8 mouse cellular contexts compared by ENCODE assay signal in the genomic region with DNA sequence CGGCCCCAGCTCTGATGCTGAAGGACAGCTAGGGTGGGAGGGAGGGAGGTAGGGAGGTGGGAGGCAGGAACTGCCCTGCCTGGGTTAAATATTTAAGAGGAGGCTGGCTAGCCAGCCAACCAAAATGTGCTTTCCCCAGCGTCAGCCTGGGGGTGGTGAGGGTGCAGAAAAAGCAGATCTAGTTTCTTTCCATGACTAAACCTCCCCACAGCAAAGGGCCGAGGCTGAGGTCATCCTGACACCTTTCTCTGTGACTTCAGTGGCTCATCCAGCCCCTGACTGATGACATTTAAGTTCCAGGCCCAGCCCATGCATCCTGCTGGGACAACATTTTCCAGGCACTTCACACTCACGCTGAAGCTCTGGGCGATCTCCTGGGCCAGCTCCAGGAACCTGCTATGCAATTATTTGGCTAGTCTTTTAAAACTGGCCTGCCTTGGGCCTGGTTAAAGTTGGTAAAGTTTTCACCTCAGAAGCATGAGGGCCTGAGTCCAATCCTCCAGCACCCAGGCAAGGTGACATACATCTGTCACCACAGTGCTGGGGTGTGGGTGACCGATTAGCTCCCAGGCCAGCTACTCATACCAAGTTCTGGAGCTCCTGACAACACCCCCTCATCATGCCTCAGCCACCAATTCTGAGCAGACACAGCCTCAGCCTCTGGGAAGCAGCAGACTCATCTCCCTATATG.
A peak's percentile ranks its signal among the peaks of the same experiment; 100 is the strongest.
DNase-seq lines count a peak whose midpoint lies in the region; ATAC-seq and TF ChIP-seq lines count a peak whose summit lies in the region.

No protein-coding gene starts in this region.

- H3K4me2 ChIP-seq in lung, embryonic 14.5 days: no peak overlapping the region

- WGBS in lung, embryonic 14.5 days: 6% methylated on average over 6 of the region's 6 CpGs
- 24% methylated on average over 6 of the region's 6 CpGs for WGBS in lung, adult 2 months

- peak; percentile 65; the same call in 1 of the 2 replicates for ATAC-seq in lung, embryonic 14.5 days (ENCODE audit: insufficient read depth)

- no peaks in the 10 kb centered on the region for H3K27me3 ChIP-seq in lung, embryonic 14.5 days (ENCODE audit: insufficient read depth, low read length)

- intact Hi-C loops in heart, postnatal 14 days (cut with DNase I): no loop called here

- no peak overlapping the region for H3K4me3 ChIP-seq in lung, embryonic 14.5 days (ENCODE audit: low read depth, low read length)
- H3K4me3 ChIP-seq in lung, adult 2 months (replicated peaks; ENCODE audit: extremely low read depth, low read depth, low read length): no peak overlapping the region

- TF ChIP-seq CTCF in lung, embryonic 14.5 days (IDR thresholded peaks at IDR 0.05; ENCODE audit: low read depth): no peak
- no peak for TF ChIP-seq CTCF in lung, adult 2 months (IDR thresholded peaks at IDR 0.05; ENCODE audit: insufficient read depth, low read length)

- no peaks in the 10 kb centered on the region for H3K9me3 ChIP-seq in lung, embryonic 14.5 days (ENCODE audit: low read depth, low read length)

- no peak overlapping the region for H3K9ac ChIP-seq in lung, embryonic 14.5 days

- no peak for TF ChIP-seq POLR2A in lung, adult 2 months (IDR thresholded peaks at IDR 0.05; ENCODE audit: borderline replicate concordance, extremely low read depth, low read depth, low read length)

- peak; percentile 61 for DNase-seq in lung, embryonic 14.5 days
- no peak for DNase-seq in lung, adult 2 months
- DNase-seq in adrenal gland, postnatal 36 days: peak; percentile 74 to 75
- DNase-seq in heart, postnatal 14 days: peak; percentile 41 to 67
- peak; percentile 48 for DNase-seq in liver
- DNase-seq in T-cell, adult 2 months (ENCODE audit: low spot score): no peak
- DNase-seq in urinary bladder, adult 2 months (ENCODE audit: low spot score): no peak
- no peak for DNase-seq in left cerebral cortex, adult 9 months (ENCODE audit: low spot score in 2 of 2)

- H3K4me1 ChIP-seq in lung, embryonic 14.5 days (ENCODE audit: insufficient read depth): peaks cover 14% of the 10 kb centered on the region
- no peaks in the 10 kb centered on the region for H3K4me1 ChIP-seq in lung, adult 2 months (ENCODE audit: control insufficient read depth, insufficient read depth, low read length)

- peak overlapping the region; percentile 44; the same call in 1 of the 2 replicates for H3K27ac ChIP-seq in lung, embryonic 14.5 days (ENCODE audit: low read depth)

- no peaks in the 10 kb centered on the region for H3K36me3 ChIP-seq in lung, embryonic 14.5 days (ENCODE audit: insufficient read depth)

Comparison
In these comparisons a context has a peak if more than half of its experiments do, and no peak if none do; other contexts are left out.
1. DNase-seq: peak in lung, embryonic 14.5 days (single experiment), adrenal gland, postnatal 36 days (2 of 2), heart, postnatal 14 days (2 of 2) and liver (single experiment); none in lung, adult 2 months (single experiment), T-cell, adult 2 months (single experiment), urinary bladder, adult 2 months (single experiment) and left cerebral cortex, adult 9 months (0 of 2).